Mouse (Mus musculus) mouse trophoblast stem cell (cell line): Measurements from ENCODE around the gene Olfr645.

Experiments used
- in situ Hi-C, 2 experiments: fragments of 300-500 bp; cut with MseI, MboI; formaldehyde crosslinking; loops; 2 replicates in 1 of 2; 3 replicates in 1 of 2; pipeline ENCODE4 v1.15.1; 2025

Olfr645 gene

DNA sequence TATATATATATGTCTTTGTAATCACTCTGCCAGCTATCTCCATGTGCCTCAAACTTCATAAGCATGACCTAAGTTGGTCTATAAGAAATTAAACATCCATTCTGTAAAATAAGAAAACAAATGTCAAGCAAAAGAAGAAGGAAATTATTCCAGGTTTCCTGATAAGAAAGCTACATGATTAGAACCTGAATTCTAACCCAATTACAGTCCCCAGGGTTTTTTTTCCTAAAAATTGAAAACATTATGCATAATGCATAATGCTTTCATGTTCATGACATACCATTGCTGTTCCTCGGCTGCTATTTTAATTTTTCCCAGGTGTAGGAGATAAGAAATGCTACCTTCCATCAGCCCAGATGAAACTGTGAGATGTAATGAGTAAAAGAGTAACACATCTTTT is at the start of gene Olfr645:
Gene Olfr645, minus strand, starts transcription at position 101 of the 400 bp plus-strand sequence.
- in situ Hi-C loops = no loop called here

DNA sequence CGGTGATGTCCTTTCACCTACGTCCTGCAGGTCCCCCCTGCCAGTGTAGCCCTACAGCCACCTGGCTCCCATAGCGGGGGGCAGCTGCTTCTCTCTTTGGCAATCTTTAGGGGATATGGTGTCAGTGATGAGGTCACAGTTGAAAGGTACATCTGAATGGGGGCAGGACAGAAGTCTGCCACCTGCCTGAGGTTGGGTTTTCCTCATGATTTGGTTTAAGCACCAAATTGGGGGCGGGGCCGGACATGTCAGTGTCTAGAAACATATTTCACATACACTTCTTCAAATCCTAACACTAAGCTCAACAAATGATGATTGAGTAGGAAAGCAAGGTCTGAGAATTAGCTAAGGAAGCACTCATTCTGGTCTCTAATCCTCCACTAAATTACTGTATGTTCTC is 44.5 kb upstream of the Olfr645 start, which contains the start of gene Ubqln5:
Gene Ubqln5, minus strand, starts transcription at position 101 of the 400 bp plus-strand sequence.
- in situ Hi-C loops = no loop called here

DNA sequence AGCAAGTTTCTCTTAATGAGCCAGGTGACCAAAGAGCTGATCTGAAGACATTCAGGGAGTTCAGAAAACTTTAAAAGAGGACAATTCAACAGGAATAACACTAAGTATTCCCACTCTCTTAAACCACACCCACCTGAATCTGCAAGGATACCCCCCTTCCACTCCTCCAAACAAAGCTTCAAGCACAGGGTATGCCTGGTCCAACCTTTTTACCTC is 19.4 kb upstream of the Olfr645 start, which contains the start of gene Olfr646:
Gene Olfr646, plus strand, starts transcription at position 117 of the 216 bp plus-strand sequence.
- in situ Hi-C loops = no loop called here

DNA sequence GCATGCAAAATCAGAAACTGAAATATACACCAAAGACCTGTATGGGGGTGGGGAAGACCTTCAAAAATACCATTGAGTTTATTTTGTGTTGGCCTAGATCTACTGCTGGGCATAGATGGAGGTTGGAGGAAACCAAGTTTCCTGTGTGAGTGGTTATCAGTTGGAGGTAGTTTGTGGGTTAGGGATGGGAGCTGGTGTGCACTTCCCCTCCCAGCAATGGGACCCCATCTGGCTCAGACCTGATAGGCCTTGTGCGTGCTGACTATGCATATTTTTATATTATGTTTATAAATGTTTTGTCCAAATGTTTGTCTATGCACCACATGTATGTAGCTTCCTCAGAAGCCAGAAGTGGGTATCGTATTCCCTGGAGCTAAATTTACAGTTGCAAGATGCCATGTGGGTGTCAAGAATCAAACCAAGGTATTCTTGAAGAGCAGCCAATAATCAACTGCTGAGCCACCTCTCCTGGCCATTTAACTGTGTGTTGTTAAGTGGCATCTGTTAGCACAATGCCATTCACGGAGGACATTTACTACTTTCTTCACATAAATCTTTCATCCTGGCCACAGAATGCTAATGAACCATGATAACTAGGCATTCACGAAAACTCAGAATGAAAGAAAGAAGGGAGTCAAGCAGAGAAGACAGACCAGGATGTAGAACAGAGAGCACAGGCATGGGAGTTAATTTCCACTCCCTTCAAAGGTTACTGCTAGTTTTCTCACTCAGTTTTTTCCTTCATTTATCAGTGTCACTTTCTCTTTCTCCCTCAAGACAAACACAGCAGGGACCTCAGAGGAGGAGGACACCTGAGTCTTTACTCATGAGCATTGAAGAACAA is 18.9 kb upstream of the Olfr645 start:
- in situ Hi-C loops = no loop called here

DNA sequence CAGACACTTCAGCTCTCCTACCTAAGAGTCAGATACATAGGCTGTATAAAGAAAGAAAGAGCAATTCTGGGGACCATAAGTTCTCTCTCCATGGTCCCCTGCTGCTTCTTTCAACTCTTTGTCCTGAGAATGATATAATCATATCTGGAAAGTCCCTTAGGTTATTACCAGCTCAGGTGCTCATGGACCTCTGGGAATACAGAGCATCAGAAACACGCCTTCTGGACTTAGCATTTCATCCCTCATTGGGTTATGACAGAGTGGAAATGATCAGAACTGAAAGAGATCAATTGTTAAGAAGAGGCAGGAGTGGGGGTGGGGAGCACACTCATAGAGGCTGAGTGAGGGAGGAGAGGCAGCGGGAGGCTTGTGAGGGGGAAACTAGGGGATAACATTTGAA is 13.5 kb downstream of the Olfr645 start, which contains the start of gene Olfr644:
Gene Olfr644, minus strand, starts transcription at position 101 of the 400 bp plus-strand sequence.
- in situ Hi-C loops = no loop called here

DNA sequence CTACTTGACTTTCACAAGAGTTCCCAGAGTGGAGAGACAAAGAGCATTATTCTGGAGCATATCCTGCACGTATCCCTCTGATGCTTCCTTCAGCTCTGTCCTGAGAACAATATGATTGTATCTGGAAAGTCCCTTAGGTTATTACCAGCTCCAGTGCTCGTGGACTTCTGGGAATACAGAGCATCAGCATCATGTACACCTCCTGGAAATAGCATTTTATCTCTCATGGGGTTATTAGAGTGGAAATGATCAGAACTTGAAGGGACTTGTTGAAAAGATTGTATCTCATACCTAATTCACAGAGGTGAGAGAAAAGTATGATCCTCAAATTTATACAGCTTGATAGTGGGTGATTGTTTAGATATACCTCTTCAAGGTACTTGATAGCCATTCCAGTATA is 23.9 kb downstream of the Olfr645 start, which contains the start of gene 4930516K23Rik:
Gene 4930516K23Rik, minus strand, starts transcription at position 101 of the 400 bp plus-strand sequence.
- in situ Hi-C loops = no loop called here

DNA sequence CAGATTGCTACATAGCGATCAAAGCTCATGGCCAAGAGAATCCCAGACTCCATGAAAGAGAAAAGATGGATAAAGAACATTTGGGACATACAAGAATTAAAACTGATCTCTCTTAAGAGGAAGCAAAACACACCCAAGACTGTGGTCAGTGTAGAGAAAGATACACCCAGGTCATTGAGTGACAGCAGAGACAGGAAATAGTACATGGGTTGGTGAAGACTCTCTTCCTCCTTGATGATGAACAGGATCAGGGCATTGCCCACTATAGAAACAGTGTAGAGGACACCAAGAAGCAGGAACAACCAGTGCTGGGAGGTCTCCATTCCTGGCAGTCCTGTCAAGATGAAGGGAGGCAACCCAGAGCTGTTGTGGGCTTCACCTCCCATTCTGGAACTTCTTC is 26.1 kb downstream of the Olfr645 start:
- in situ Hi-C loops = no loop called here

DNA sequence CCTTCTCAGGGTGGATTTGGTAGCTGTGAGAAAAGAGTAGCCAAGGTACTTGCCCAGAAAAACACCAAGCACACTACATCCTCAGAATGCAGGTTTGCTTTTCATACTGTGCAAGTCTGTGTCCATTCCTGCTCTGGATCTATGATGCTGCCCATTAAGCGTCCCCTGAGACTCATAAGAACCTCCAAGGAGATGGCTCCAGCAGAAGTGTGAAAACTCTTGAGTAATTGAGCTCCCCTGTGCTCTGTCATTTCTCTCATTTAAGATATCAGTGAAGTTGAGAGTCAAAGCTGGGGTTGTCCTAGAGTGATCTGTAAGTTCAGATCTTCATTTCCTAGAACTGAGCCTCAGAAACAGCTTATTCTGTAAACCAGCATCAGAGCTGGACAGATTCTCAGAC is 32.7 kb downstream of the Olfr645 start, which contains the start of gene Olfr642:
Gene Olfr642, minus strand, starts transcription at position 101 of the 400 bp plus-strand sequence.
- in situ Hi-C loops = no loop called here

DNA sequence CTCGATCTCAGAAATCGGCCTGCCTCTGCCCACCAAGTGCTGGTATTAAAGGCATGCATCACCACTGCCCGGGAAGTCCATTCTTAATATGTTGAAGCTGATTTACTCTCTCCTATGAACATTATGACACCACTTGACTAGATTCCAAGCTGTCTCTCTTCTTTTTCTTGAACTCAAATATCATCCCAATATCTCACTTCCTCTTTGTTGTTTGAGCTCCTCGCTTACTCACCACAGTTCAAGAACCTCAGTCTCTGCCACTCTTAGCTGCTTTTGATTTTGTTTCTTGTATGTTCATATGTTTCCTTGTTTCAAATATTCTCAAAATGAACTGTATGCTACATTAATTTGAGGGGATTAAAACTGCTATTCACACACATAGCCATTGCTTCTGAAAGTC is 34.5 kb downstream of the Olfr645 start:
- in situ Hi-C loops = no loop called here

DNA sequence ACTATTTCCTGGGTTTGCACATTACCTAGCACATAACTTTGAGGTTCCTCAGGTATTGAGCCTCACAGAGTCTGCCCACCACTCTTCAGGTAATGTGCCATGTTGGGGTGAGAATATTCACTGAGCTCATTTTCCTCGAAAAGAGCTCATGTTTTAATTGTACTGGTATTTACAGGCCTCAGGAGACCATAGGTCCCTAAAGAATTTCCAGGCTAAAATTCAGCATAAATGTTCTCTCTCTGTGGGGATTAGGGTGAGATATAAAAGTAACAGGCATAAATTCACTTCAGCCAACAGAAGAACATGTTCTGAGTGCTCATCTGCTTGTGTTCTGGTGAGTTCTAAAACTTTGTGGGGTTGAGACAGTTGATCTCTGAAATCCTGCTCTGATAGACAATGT is 50.1 kb downstream of the Olfr645 start, which contains the start of gene Olfr641:
Gene Olfr641, plus strand, starts transcription at position 301 of the 400 bp plus-strand sequence.
- in situ Hi-C loops = no loop called here
